Mouse (Mus musculus) stomach, embryonic 14.5 days (tissue): ENCODE measurements at regions not wholly inside any gene's neighbourhood (a gene's known extent, or its start where the extent isn't known, plus 50 kb on each side); places are given as distances from the start of the nearest gene placed in this dataset.
"Not testable (repeated sequence)": the region's sequence is repeated elsewhere in the genome, so short reads cannot be mapped to it uniquely, and the experiment has no call there.

Experiments used
- ATAC-seq: fragments of 200-750 bp; cut with Nextera tagmentation; 2 replicates; pipeline ENCODE4 v1.8.0; 2017; ENCODE audit warnings: low read depth, moderate TSS enrichment; ENCODE audit not compliant: insufficient number of reproducible peaks, insufficient read depth, low FRiP score
- H3K27ac ChIP-seq: fragments of 300-500 bp; sonication (generic); 2 replicates; pipeline ENCODE4 v1.5.1; 2014; ENCODE audit warnings: mild to moderate bottlenecking, low read length, moderate library complexity, mixed read lengths
- H3K27me3 ChIP-seq: fragments of 300-500 bp; sonication (generic); 2 replicates; pipeline ENCODE4 v1.6.1; 2014; ENCODE audit warnings: low read length, control low read depth, mixed read lengths; ENCODE audit not compliant: control insufficient read depth, insufficient read depth
- H3K36me3 ChIP-seq: fragments of 300-500 bp; sonication (generic); 2 replicates; pipeline ENCODE4 v1.6.1; 2014; ENCODE audit warnings: mild to moderate bottlenecking, control low read depth, low read length, moderate library complexity, mixed read lengths; ENCODE audit not compliant: control insufficient read depth, insufficient read depth
- H3K4me1 ChIP-seq: fragments of 300-500 bp; sonication (generic); 2 replicates; pipeline ENCODE4 v1.6.1; 2014; ENCODE audit warnings: low read length, control low read depth, mixed read lengths; ENCODE audit not compliant: control insufficient read depth, insufficient read depth
- H3K4me2 ChIP-seq: fragments of 300-500 bp; sonication (generic); replicated peaks from 2 replicates; pipeline ENCODE4 v1.6.1; 2014; ENCODE audit warnings: low read depth, low read length, control low read depth
- H3K4me3 ChIP-seq: fragments of 300-500 bp; sonication (generic); 2 replicates; pipeline ENCODE4 v1.5.1; 2014; ENCODE audit warnings: low read depth, low read length, control low read depth
- H3K9ac ChIP-seq: fragments of 300-500 bp; sonication (generic); replicated peaks from 2 replicates; pipeline ENCODE4 v1.6.1; 2014; ENCODE audit warnings: low read depth, mild to moderate bottlenecking, control low read depth, low read length, moderate library complexity, mixed read lengths
- H3K9me3 ChIP-seq: fragments of 300-500 bp; sonication (generic); 2 replicates; pipeline ENCODE4 v1.6.1; 2016; ENCODE audit warnings: low read depth, low read length, control low read depth; ENCODE audit not compliant: control insufficient read depth
- WGBS: fragments of 180-500 bp; shearing (Covaris S2); extraction: QIAGEN DNeasy Blood & Tissue Kit; methylation state at CpG from one replicate; pipeline ENCODE4 v1.1.7; 2014; 5-methylcytosine and 5-hydroxymethylcytosine counted together

DNA sequence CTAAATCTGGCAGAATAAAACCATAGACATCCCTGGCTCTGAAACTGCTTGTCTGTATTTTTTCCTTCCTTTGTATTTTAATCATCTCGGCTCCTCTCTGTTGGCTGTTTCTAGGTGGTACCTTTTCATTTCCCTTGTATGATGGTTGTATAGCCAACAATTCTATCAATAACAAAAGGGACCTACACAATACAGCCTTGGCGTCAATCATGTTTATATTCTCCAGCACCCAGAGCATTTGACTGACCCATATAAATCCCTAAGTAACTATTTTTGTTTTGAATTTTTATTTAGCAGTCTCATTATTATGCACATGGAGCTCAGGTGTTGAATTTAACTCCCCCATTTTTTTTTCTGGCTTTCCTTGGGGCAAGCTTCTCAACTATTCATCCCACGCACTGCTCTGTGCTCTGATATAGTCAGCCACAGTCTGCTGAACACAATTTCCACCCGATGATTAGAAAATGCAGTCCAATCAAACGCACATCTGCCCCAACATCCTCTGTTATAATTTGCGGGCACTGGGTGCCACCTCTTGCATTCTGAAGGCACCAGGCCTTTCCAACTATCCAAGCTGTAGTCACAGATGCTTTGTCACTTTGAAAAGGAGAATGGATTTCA is 422.1 kb upstream of the Sphkap start:
- WGBS, result 87% methylated on average over 6 of the region's 6 CpGs
- no peak overlapping the region for H3K27ac ChIP-seq
- H3K9me3 ChIP-seq, result no peaks in the 10 kb centered on the region
- no peak overlapping the region for H3K4me3 ChIP-seq
- H3K27me3 ChIP-seq, result no peaks in the 10 kb centered on the region
- H3K36me3 ChIP-seq, result no peaks in the 10 kb centered on the region
- no peaks in the 10 kb centered on the region for H3K4me1 ChIP-seq
- H3K4me2 ChIP-seq, result no peak overlapping the region
- no peak for ATAC-seq
- no peak overlapping the region for H3K9ac ChIP-seq

DNA sequence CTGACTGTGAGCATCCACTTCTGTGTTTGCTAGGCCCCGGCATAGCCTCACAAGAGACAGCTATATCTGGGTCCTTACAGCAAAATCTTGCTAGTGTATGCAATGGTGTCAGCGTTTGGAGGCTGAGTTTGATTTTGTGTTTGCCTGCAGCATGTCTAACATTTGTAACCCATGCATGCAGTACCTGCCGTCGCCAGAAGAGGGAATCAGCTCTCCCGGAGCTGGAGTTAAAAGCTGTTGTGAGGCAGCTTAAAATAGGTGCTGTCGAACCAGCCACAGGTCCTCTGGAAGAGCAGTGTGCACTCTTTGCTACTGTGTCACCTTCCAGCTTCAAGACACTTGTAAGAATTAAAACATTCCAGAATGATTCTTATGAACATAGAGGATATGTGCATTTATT is 403.2 kb upstream of the Sphkap start:
- not testable (repeated sequence) for H3K36me3 ChIP-seq, H3K4me2 ChIP-seq, H3K9me3 ChIP-seq, H3K27me3 ChIP-seq, H3K27ac ChIP-seq, ATAC-seq, H3K9ac ChIP-seq, H3K4me1 ChIP-seq, H3K4me3 ChIP-seq
- WGBS, result 44% methylated on average over 5 of the region's 6 CpGs

- no peaks in the 10 kb centered on the region for H3K9me3 ChIP-seq
- no peak overlapping the region for H3K27ac ChIP-seq
- 81% methylated on average over 6 of the region's 6 CpGs for WGBS
- no peak overlapping the region for H3K4me3 ChIP-seq
- H3K27me3 ChIP-seq, result no peaks in the 10 kb centered on the region
- no peak for ATAC-seq
- H3K36me3 ChIP-seq, result no peaks in the 10 kb centered on the region
- no peaks in the 10 kb centered on the region for H3K4me1 ChIP-seq
- H3K9ac ChIP-seq, result no peak overlapping the region
- H3K4me2 ChIP-seq, result no peak overlapping the region
These were observed 400.4 kb upstream of the Sphkap start for GRCm38 (mm10) chr1:83808432-83808831.

- WGBS, result 66% methylated on average over 2 of the region's 2 CpGs
- Histone ChIP-seq H3K27ac (no peak overlapping the region), H3K27me3 (no peaks in the 10 kb centered on the region), H3K9me3 (no peaks in the 10 kb centered on the region), H3K4me3 (no peak overlapping the region), H3K9ac (no peak overlapping the region), H3K4me1 (no peaks in the 10 kb centered on the region), H3K36me3 (no peaks in the 10 kb centered on the region), H3K4me2 (no peak overlapping the region)
- no peak for ATAC-seq
These were observed 395.5 kb upstream of the Sphkap start for GRCm38 (mm10) chr1:83803345-83804041.

DNA sequence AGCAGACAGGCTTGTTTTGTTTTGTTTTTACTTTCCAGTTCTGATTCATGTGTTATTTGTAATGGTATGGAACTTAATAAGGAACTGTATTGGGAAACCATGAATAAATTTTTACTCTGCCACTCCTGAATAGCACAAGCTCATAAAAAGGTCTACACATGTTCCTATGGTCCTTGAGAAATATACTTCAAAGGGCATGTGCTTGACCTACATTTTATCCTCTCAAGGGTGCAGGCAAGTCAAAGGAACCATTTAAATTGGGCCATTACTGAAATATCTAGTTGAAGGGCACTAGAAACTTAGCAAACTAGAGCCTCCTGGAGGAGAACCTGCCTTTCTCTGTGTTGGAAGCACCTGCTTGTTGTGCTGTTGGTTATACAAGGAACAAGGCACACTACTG is 393.8 kb upstream of the Sphkap start:
- Histone ChIP-seq H3K9ac (no peak overlapping the region), H3K4me2 (no peak overlapping the region), H3K36me3 (no peaks in the 10 kb centered on the region), H3K27ac (no peak overlapping the region), H3K27me3 (no peaks in the 10 kb centered on the region), H3K4me3 (no peak overlapping the region), H3K9me3 (no peaks in the 10 kb centered on the region), H3K4me1 (0 out of 2 replicates have a peak, but pooled peaks cover 2% of the 10 kb centered on the region)
- ATAC-seq, result no peak

- Histone ChIP-seq H3K27me3 (no peaks in the 10 kb centered on the region), H3K4me1 (0 out of 2 replicates have a peak, but pooled peaks cover 4% of the 10 kb centered on the region), H3K4me2 (no peak overlapping the region), H3K9me3 (no peaks in the 10 kb centered on the region; the same call in 1 of the 2 replicates), H3K4me3 (no peak overlapping the region), H3K27ac (no peak overlapping the region; the same call in 1 of the 2 replicates), H3K9ac (no peak overlapping the region), H3K36me3 (no peaks in the 10 kb centered on the region)
- ATAC-seq, result no peak
- 38% methylated on average over 7 of the region's 7 CpGs for WGBS
These were observed 389.2 kb upstream of the Sphkap start for GRCm38 (mm10) chr1:83796961-83797891.

GRCm38 (mm10) chr1:83777151-83777550 is 369.2 kb upstream of the Sphkap start:
- Histone ChIP-seq H3K27me3 (no peaks in the 10 kb centered on the region), H3K4me3 (no peak overlapping the region), H3K4me1 (no peaks in the 10 kb centered on the region), H3K36me3 (no peaks in the 10 kb centered on the region), H3K9ac (no peak overlapping the region), H3K27ac (no peak overlapping the region), H3K4me2 (no peak overlapping the region), H3K9me3 (no peaks in the 10 kb centered on the region)
- no peak for ATAC-seq
- 40% methylated on average over 1 of the region's 1 CpGs for WGBS

- Histone ChIP-seq H3K27me3 (no peaks in the 10 kb centered on the region), H3K9me3 (no peaks in the 10 kb centered on the region), H3K4me3 (no peak overlapping the region), H3K36me3 (no peaks in the 10 kb centered on the region), H3K4me2 (no peak overlapping the region), H3K4me1 (no peaks in the 10 kb centered on the region), H3K27ac (no peak overlapping the region), H3K9ac (no peak overlapping the region)
- 60% methylated on average over 3 of the region's 3 CpGs for WGBS
- ATAC-seq, result no peak
These were observed 363.2 kb upstream of the Sphkap start for GRCm38 (mm10) chr1:83771160-83771559.
